Comparison of ENCODE assay signal across 10 mouse cellular contexts in the genomic region with DNA sequence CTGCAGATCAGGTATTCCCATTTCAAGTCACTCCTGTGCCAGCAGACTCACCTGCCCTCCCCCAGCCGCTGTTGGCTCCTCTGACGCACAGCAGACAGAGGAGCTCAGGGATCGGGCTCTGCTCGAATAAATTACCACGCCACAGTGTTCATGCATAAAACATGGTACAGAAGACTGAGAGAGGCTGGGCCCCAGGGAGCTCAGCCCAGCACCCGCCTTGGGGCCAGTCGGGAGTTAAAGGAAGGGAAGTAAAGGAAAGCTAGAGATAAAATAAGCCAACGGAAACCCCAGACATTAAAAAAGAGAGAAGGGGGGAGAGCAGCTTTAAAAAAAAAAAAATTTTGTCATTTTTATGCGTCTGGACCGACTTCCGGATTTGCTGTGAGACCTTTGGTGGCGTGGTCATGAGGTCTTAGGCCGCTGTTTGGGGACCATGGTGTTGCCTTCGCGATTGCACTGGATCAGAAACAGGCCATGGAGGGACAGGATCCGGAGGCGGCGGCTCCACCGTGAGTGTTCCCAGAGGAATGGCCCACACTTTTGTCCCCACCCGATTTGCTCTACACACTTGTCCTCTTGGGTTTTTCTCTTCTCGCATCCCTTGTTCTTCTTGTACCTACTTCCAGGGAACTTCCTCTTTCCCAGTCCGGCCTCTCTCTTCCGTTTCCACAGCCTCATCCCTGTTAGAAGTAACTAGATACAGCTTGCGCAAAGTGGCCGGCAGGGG.
DNase-seq lines count a peak whose midpoint lies in the region; ATAC-seq and TF ChIP-seq lines count a peak whose summit lies in the region.
"Had no signal": no experiment of that assay in that cellular context is flagged by ENCODE, and none has a peak within 500 bp of the region (broad histone marks: within the 10 kb centered on the region; RNA-seq: fewer than 3 reads in every experiment).

No protein-coding gene starts in this region.

- no peak for TF ChIP-seq EP300 in liver, embryonic 14.5 days (IDR thresholded peaks at IDR 0.05; ENCODE audit: low read depth)

- no peaks in the 10 kb centered on the region for H3K9me3 ChIP-seq in liver, embryonic 14.5 days (ENCODE audit: control insufficient read depth, low read length)
- no peaks in the 10 kb centered on the region for H3K9me3 ChIP-seq in embryonic facial prominence, embryonic 10.5 days

- H3K36me3 ChIP-seq in liver, embryonic 14.5 days (replicated peaks; ENCODE audit: control insufficient read depth, insufficient read depth, low read depth), result no peaks in the 10 kb centered on the region
- no peaks in the 10 kb centered on the region for H3K36me3 ChIP-seq in embryonic facial prominence, embryonic 10.5 days (replicated peaks)

- TF ChIP-seq POLR2A in lung, adult 2 months (IDR thresholded peaks at IDR 0.05; ENCODE audit: borderline replicate concordance, extremely low read depth, low read depth, low read length), result no peak

- H3K4me2 ChIP-seq in liver, embryonic 14.5 days (ENCODE audit: low read depth), result peak overlapping the region; percentile 63

- peak overlapping the region; percentile 15 for H3K4me3 ChIP-seq in lung, adult 2 months (replicated peaks; ENCODE audit: extremely low read depth, low read depth, low read length)
- H3K4me3 ChIP-seq in liver, embryonic 14.5 days (ENCODE audit: insufficient read depth in 1 of 2, low read depth in 2 of 2, low read length in 2 of 2), result peak overlapping the region; percentile 51 to 54
- no peak overlapping the region for H3K4me3 ChIP-seq in embryonic facial prominence, embryonic 10.5 days

- no peak for TF ChIP-seq CTCF in lung, adult 2 months (IDR thresholded peaks at IDR 0.05; ENCODE audit: insufficient read depth, low read length)
- TF ChIP-seq CTCF in liver, embryonic 14.5 days (IDR thresholded peaks at IDR 0.05; ENCODE audit: low read depth), result no peak

- peak overlapping the region; percentile 64 for H3K9ac ChIP-seq in liver, embryonic 14.5 days (replicated peaks)

- peak overlapping the region; percentile 24 for H3K27ac ChIP-seq in liver, embryonic 14.5 days
- no peak overlapping the region for H3K27ac ChIP-seq in embryonic facial prominence, embryonic 10.5 days (replicated peaks)

- H3K27me3 ChIP-seq in liver, embryonic 14.5 days (ENCODE audit: control insufficient read depth, insufficient read depth, low read length), result no peaks in the 10 kb centered on the region
- no peaks in the 10 kb centered on the region for H3K27me3 ChIP-seq in embryonic facial prominence, embryonic 10.5 days (replicated peaks; ENCODE audit: low read depth, poor library complexity, severe bottlenecking)
- H3K27me3 ChIP-seq: Patski had no signal

- H3K4me1 ChIP-seq in lung, adult 2 months (ENCODE audit: control insufficient read depth, insufficient read depth, low read length), result no peaks in the 10 kb centered on the region
- H3K4me1 ChIP-seq in liver, embryonic 14.5 days (replicated peaks; ENCODE audit: control insufficient read depth in 2 of 2, insufficient read depth in 2 of 2, low read length in 1 of 2), result peaks cover 24 to 32% of the 10 kb centered on the region in 2 experiments
- H3K4me1 ChIP-seq in embryonic facial prominence, embryonic 10.5 days, result peaks cover 8% of the 10 kb centered on the region

- DNase-seq in lung, adult 2 months, result no peak
- no peak for DNase-seq in lung, adult 18-20 months
- no peak for DNase-seq in liver, embryonic 14.5 days (ENCODE audit: low read depth in 3 of 3, low spot score in 3 of 3)
- peak; percentile 52 to 53 for DNase-seq in spleen, postnatal 10 days (ENCODE audit: low spot score in 2 of 2)
- DNase-seq in urinary bladder, postnatal 4 days (ENCODE audit: low spot score in 2 of 2), result no peak
- no peak for DNase-seq in heart, postnatal 4 days
- no peak for DNase-seq in embryonic facial prominence, embryonic 10.5 days (ENCODE audit: low spot score)
- DNase-seq: right cerebral cortex, postnatal 4 days had no signal

- ATAC-seq in erythroblast, adult 5-6 weeks (replicated peaks; ENCODE audit: low FRiP score, poor library complexity, severe bottlenecking), result peak; percentile 54
- ATAC-seq in liver, embryonic 14.5 days (ENCODE audit: insufficient read depth), result peak; percentile 34; the same call in 1 of the 2 replicates
- ATAC-seq: Patski had no signal

- 79% methylated on average over 25 of the region's 25 CpGs for WGBS in lung, adult 2 months
- WGBS in liver, embryonic 14.5 days (ENCODE audit: insufficient replicate concordance), result 13% methylated on average over 25 of the region's 25 CpGs
- 78% methylated on average over 25 of the region's 25 CpGs for WGBS in embryonic facial prominence, embryonic 10.5 days

Comparison
In these comparisons a context has a peak if more than half of its experiments do, and no peak if none do; other contexts are left out.
1. DNase-seq: peak in spleen, postnatal 10 days (2 of 2); none in lung, adult 2 months (single experiment), lung, adult 18-20 months (0 of 2), liver, embryonic 14.5 days (0 of 3), urinary bladder, postnatal 4 days (0 of 2), heart, postnatal 4 days (single experiment) and embryonic facial prominence, embryonic 10.5 days (single experiment).